Mouse (Mus musculus): ENCODE measurements around the gene Pou6f1.

DNA sequence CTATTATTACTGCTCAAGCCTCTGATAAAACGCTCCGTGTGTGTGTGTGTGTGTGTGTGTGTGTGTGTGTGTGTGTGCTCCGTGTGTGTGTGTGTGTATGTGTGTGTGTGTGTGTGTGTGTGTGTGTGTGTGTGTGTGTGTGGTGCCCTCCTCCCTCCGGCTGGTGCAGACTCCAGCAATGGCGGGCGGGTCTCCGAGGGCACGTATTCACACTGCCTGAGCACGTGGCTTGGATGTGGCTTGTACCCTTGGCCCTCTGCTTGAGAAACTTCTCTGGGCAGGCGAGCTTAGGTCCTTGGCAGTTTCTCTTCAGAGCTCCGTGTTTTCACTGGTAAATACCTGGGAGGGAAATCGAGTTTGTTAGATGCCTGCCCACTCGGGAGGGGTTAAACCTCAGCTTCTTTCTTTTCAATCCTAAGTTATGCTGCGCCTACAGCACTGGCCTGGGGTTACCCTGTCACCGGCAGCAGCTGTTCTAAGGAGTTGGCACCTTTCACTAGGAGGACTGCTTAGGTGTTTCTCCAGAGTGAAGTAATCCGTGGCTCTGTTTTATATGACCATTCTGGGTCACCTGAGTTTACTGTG, 41.5 kb upstream of the Pou6f1 start:
- TF ChIP-seq POLR2A (IDR thresholded peaks at IDR 0.05; ENCODE audit: control insufficient read depth, extremely low read depth, insufficient read depth, low read length, poor library complexity), result no peak
- TF ChIP-seq CTCF (IDR thresholded peaks at IDR 0.05; ENCODE audit: borderline replicate concordance, control insufficient read depth, extremely low read depth, insufficient read depth, low read length, poor library complexity), result no peak
